Mouse (Mus musculus) hindbrain, embryonic 13.5 days (tissue): ENCODE measurements around the gene Gm4744. TPM values are rescaled to one million over a fixed set of nuclear protein-coding genes. Genes with fewer than 3 reads are reported as not detected.
"Not testable (repeated sequence)": the region's sequence is repeated elsewhere in the genome, so short reads cannot be mapped to it uniquely, and the experiment has no call there.

Experiments
- ATAC-seq: fragments of 200-750 bp; cut with Nextera tagmentation; 2 replicates; pipeline ENCODE4 v1.8.0; 2017; ENCODE audit warnings: moderate TSS enrichment; ENCODE audit not compliant: low FRiP score
- H3K27ac ChIP-seq: fragments of 300-500 bp; sonication (generic); 2 replicates; pipeline ENCODE4 v1.5.1; 2015; ENCODE audit warnings: inconsistent platforms, mild to moderate bottlenecking, moderate library complexity
- H3K27me3 ChIP-seq: fragments of 300-500 bp; sonication (generic); 2 replicates; pipeline ENCODE4 v1.6.1; 2015; ENCODE audit warnings: mild to moderate bottlenecking, inconsistent platforms
- H3K36me3 ChIP-seq: fragments of 300-500 bp; sonication (generic); 2 replicates; pipeline ENCODE4 v1.6.1; 2015; ENCODE audit warnings: mild to moderate bottlenecking, inconsistent platforms
- H3K4me1 ChIP-seq: fragments of 300-500 bp; sonication (generic); replicated peaks from 2 replicates; pipeline ENCODE4 v1.6.1; 2015; ENCODE audit warnings: inconsistent platforms
- H3K4me2 ChIP-seq: fragments of 300-500 bp; sonication (generic); 2 replicates; pipeline ENCODE4 v1.6.1; 2015; ENCODE audit warnings: inconsistent platforms, mild to moderate bottlenecking, moderate library complexity
- H3K4me3 ChIP-seq: fragments of 300-500 bp; sonication (generic); 2 replicates; pipeline ENCODE4 v1.5.1; 2015; ENCODE audit warnings: mild to moderate bottlenecking, inconsistent platforms
- H3K9ac ChIP-seq: fragments of 300-500 bp; sonication (generic); 2 replicates; pipeline ENCODE4 v1.6.1; 2015; ENCODE audit warnings: mild to moderate bottlenecking, inconsistent platforms
- H3K9me3 ChIP-seq: fragments of 300-500 bp; sonication (generic); 2 replicates; pipeline ENCODE4 v1.6.1; 2016; ENCODE audit warnings: inconsistent platforms
- WGBS: fragments of 180-500 bp; shearing (Covaris S2); methylation state at CpG from one replicate; pipeline ENCODE4 v1.1.7; 2015; 5-methylcytosine and 5-hydroxymethylcytosine counted together
- polyA plus RNA-seq: library from polyadenylated mRNA; unstranded; fragments of >200 nt; fragmentation: Nextera tagmentation; extraction: Ambion mirVana; gene quantifications from 2 replicates; pipeline ENCODE4 v1.2.1, GENCODE M21; 2015

Gene Gm4744
- not detected in 2 replicates for polyA plus RNA-seq

DNA sequence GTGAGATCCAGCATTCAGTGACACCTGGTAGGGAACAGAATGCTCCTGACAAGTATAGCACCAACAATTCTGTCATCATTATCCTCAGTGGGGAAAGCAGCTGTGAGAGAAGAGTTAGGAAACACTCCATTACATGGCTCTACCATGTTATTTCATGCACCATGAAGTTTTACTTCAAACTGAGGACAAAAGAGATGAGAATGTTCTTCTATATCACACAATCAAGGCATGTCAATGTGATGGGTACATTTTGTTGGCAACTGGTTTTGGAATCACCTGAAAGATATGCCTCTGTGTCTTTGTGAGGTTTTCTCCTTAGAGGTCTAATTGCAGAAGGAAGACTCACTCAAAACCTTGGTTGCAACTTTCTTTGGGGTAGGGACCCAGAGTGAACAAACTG lies at the start of gene Gm4744:
Gene Gm4744, minus strand, starts transcription at position 101 of the 400 bp plus-strand sequence.
- Histone ChIP-seq H3K36me3 (no peaks in the 10 kb centered on the region), H3K4me1 (no peaks in the 10 kb centered on the region), H3K9me3 (no peaks in the 10 kb centered on the region), H3K27me3 (no peaks in the 10 kb centered on the region), H3K4me3 (no peak within 1 kb of the TSS), H3K27ac (no peak within 1 kb of the TSS), H3K9ac (no peak within 1 kb of the TSS), H3K4me2 (no peak within 1 kb of the TSS)
- ATAC-seq: no peak

DNA sequence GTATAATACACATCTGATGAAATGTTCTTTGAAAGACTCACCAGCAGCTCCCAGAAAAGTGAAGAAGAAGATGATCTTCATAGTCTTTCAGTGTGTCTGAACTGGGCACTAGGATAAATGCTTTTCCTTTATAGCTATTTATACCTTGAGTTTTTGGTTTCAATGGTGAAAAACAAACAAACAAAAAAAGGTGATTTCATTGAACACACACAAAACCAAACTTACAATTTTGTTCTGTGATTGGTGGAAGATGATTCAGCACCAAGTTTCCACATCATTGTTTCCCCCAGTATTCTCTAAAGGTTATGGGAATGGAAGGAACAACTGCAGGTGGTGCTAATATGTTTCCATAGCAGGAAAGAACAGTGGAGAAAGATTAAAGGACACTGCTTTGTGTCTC lies 47.7 kb upstream of the Gm4744 start, which contains the start of gene Gm2663:
Gene Gm2663, minus strand, starts transcription at position 101 of the 400 bp plus-strand sequence.
- H3K4me1 ChIP-seq, H3K4me2 ChIP-seq, ATAC-seq, H3K9ac ChIP-seq, H3K27me3 ChIP-seq, H3K36me3 ChIP-seq, H3K27ac ChIP-seq, H3K4me3 ChIP-seq, H3K9me3 ChIP-seq: not testable (repeated sequence)

DNA sequence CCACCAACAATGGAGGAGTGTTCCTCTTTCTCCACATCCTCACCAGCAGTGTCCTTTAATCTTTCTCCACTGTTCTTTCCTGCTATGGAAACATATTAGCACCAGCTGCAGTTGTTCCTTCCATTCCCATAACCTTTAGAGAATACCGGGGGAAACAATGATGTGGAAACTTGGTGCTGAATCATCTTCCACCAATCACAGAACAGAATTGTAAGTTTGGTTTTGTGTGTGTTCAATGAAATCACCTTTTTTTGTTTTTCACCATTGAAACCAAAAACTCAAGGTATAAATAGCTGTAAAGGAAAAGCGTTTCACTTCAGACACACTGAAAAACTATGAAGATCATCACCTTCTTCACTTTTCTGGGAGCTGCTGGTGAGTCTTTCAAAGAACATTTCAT lies 12.8 kb upstream of the Gm4744 start, which contains the start of gene 1810009J06Rik:
Gene 1810009J06Rik, plus strand, starts transcription at position 301 of the 400 bp plus-strand sequence.
- not testable (repeated sequence) for H3K9ac ChIP-seq, H3K4me2 ChIP-seq

DNA sequence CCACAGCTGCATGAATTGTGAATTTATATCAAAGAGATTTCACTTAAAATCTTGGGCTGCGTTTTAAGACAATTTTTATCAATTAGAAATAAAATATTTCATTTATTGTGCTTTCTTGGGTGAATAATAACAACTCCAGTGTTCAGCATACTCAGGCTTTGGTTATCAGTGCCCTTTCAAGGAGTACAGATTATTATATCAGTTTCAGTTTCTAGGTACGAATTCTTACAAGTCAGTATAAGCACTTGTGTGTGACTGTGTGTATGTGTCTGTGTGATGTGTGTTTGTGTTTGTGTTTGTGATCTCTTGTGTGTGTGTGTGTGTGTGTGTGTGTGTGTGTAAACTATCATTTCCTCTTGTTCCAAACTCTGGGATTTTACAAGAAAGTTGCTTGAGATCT lies 2.0 kb upstream of the Gm4744 start:
- no peak overlapping the region for H3K4me2 ChIP-seq
- H3K4me3 ChIP-seq: no peak overlapping the region
- H3K9ac ChIP-seq: no peak overlapping the region
- H3K36me3 ChIP-seq: no peaks in the 10 kb centered on the region
- H3K27me3 ChIP-seq: no peaks in the 10 kb centered on the region
- ATAC-seq: no peak
- H3K9me3 ChIP-seq: no peaks in the 10 kb centered on the region; the same call in 1 of the 2 replicates
- H3K4me1 ChIP-seq: no peaks in the 10 kb centered on the region
- H3K27ac ChIP-seq: no peak overlapping the region
- WGBS: 65% methylated on average over 2 of the region's 2 CpGs

More for the DNA sequence above, 12.8 kb upstream of the Gm4744 start, which contains the start of gene 1810009J06Rik:
- 90% methylated on average over 2 of the region's 2 CpGs for WGBS
- not testable (repeated sequence) for H3K27me3 ChIP-seq, H3K9me3 ChIP-seq, H3K27ac ChIP-seq, H3K36me3 ChIP-seq, H3K4me1 ChIP-seq, H3K4me3 ChIP-seq, ATAC-seq

DNA sequence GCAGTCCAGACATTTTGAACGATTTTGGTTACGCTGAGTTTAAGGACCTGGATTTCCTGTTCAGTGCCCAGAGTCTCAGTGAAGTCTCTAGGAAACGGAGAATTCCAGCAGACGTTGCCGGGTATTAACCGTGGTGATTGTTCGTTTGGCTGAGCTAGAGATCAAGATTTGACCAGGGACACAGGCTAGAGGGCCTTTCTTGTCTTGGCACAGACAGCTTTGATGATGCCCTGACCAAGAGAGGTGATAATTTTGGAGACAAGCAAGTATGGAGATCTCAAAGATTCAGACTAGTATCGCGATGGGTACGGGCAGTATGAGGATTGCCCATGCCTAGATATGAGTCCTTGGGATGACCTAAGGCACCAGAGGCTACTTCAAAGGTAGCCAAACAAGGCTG lies 11.2 kb downstream of the Gm4744 start, which contains the start of gene 1700074P13Rik:
Gene 1700074P13Rik, minus strand, starts transcription at position 101 of the 400 bp plus-strand sequence.
- Histone ChIP-seq H3K36me3 (no peaks in the 10 kb centered on the region), H3K9ac (no peak within 1 kb of the TSS), H3K27ac (no peak within 1 kb of the TSS), H3K9me3 (no peaks in the 10 kb centered on the region), H3K4me3 (no peak within 1 kb of the TSS), H3K27me3 (no peaks in the 10 kb centered on the region), H3K4me1 (no peaks in the 10 kb centered on the region), H3K4me2 (no peak within 1 kb of the TSS)
- ATAC-seq: no peak
- 93% methylated on average over 10 of the region's 10 CpGs for WGBS

DNA sequence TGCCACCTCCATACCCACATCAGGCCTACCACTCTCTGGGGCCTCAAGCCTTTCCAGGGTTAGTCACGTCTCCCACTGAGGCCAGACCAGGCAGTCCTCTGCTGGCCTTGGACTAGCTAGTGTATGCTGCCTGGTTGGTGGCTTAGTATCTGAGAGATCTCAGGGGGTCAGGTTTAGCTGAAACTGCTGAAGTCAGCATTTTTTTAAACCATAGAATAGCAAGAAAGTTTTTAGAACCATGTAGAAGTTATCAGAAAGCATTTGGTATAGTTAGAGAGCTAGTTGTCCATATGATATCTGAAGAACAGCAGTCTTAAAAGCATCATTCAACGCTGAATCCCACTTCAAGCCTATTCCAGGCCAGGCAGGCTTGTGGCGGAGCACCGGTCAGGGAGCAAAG lies 31.7 kb downstream of the Gm4744 start:
- Histone ChIP-seq H3K9ac (no peak overlapping the region), H3K27ac (no peak overlapping the region), H3K9me3 (no peaks in the 10 kb centered on the region), H3K27me3 (no peaks in the 10 kb centered on the region), H3K36me3 (no peaks in the 10 kb centered on the region), H3K4me3 (no peak overlapping the region), H3K4me2 (no peak overlapping the region), H3K4me1 (no peaks in the 10 kb centered on the region)
- no peak for ATAC-seq
- 87% methylated on average over 4 of the region's 4 CpGs for WGBS

DNA sequence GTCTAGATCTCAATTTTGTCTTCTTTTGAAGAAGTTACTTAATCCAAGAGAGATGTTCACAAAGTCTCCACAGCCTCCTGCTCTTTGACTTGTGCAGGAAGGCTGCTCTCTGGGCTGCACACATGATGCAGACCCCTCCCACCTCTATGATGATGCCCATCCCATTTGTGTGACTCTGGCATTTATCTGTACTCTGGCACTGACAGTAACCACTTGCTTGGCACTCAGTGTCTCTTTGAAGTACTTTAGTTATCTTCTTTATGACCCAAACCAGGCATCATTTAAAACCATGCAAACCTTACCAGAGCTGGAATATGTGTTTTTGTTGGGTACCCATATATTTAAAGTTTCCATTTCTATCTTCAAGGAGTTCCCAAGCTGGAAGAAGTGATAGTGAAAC lies 51.4 kb downstream of the Gm4744 start, which contains the start of gene Prss58:
Gene Prss58, minus strand, starts transcription at position 101 of the 400 bp plus-strand sequence.
- H3K9me3 ChIP-seq: no peaks in the 10 kb centered on the region
- no peak for ATAC-seq
- H3K4me3 ChIP-seq: no peak within 1 kb of the TSS
- no peak within 1 kb of the TSS for H3K9ac ChIP-seq
- no peaks in the 10 kb centered on the region for H3K27me3 ChIP-seq
- H3K4me2 ChIP-seq: no peak within 1 kb of the TSS
- H3K4me1 ChIP-seq: no peaks in the 10 kb centered on the region
- no peak within 1 kb of the TSS for H3K27ac ChIP-seq
- no peaks in the 10 kb centered on the region for H3K36me3 ChIP-seq

Other genes starting within 250 kb of the Gm4744 start
- not detected in 2 replicates for gene Moxd2, start 64.4 kb downstream of the Gm4744 start, polyA plus RNA-seq
- gene Prss58, start 51.5 kb downstream of the Gm4744 start, polyA plus RNA-seq: not detected in 2 replicates
- gene 1700074P13Rik, start 11.3 kb downstream of the Gm4744 start, polyA plus RNA-seq: not detected in 2 replicates
- not detected in 2 replicates for gene 1810009J06Rik, start 12.9 kb upstream of the Gm4744 start, polyA plus RNA-seq
- gene Gm2663, start 47.6 kb upstream of the Gm4744 start, polyA plus RNA-seq: not detected in 2 replicates
- not detected in 2 replicates for gene 2210010C04Rik, start 83.6 kb upstream of the Gm4744 start, polyA plus RNA-seq